Mouse (Mus musculus): ENCODE measurements around the gene Coch. TPM values are rescaled to one million over a fixed set of nuclear protein-coding genes. Genes with fewer than 3 reads are reported as not detected.
"Not testable (repeated sequence)": the region's sequence is repeated elsewhere in the genome, so short reads cannot be mapped to it uniquely, and the experiment has no call there.

The Coch gene
- polyA plus RNA-seq, 1 experiment from 2014 or later, result not detected

DNA sequence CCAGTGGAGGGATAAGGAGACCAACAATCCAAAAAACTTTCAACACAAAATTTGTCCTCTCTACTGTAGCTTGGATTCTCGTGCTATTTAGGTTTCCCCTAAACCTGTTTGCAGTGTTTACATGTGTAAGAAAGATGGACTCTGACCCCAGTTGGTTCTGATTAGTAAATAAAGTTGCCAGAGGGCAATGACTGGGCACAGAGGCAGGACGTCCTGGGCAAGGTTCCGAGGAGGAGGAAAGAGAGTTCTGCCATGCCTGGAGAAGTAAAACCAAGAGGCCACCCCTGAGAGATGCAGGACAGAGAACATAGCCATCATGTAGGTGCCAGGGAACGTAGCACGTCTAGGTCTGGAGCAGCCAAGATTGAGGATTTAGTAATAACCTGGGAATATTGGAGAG lies 19.2 kb downstream of the Coch start:
- Histone ChIP-seq H3K4me3 (ENCODE audit: inconsistent target) (no peak overlapping the region), H3K79me2 (ENCODE audit: inconsistent target) (no peaks in the 10 kb centered on the region), H3K36me3 (ENCODE audit: inconsistent target) (peaks cover 38% of the 10 kb centered on the region), H3K27ac (no peak overlapping the region)
- 92% methylated on average over 5 of the region's 5 CpGs for WGBS (ENCODE audit: missing documents)

DNA sequence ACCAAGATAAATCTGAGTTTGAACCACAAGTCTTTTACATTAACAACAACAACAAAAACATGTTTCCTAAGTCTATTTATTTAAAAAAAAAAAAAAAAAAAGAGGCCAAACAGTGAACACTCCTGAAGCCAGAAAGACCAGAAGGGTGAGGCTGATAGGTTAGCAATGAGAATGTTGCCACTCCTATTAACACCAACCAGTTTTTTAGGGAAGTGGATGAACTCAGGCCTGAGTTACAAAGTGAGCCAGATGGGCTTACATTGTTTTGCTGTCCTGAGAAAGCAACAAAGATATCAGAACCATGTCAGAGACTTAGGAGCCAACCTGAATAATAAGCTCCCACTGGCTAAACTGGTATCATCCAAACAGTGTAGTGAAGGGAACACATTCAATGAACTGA lies 27.4 kb downstream of the Coch start:
- Histone ChIP-seq H3K4me3 (ENCODE audit: inconsistent target) (no peak overlapping the region), H3K36me3 (ENCODE audit: inconsistent target) (peaks cover 47% of the 10 kb centered on the region), H3K27ac (no peak overlapping the region), H3K79me2 (ENCODE audit: inconsistent target) (no peaks in the 10 kb centered on the region)

DNA sequence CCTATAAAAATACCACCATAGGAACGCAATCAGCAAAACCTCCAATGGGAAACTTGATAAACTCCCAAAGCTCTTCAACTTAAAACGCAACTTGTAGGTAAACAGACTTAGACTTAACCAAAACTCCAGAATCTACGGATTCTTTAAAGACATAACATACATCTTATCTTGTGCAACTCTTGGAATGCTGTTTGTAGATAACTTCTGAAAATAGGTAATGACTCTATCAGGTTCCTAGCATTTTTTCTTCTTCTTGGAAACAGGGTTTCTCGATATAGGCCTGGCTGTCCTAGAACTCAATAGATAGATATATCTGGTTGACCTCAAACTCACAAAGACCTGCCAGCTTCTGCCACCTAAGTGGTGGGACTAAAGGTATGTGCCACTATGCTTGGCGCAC lies 28.0 kb downstream of the Coch start:
- WGBS (ENCODE audit: missing documents), result 96% methylated on average over 5 of the region's 5 CpGs
- peaks cover 49% of the 10 kb centered on the region for H3K36me3 ChIP-seq (ENCODE audit: inconsistent target)

DNA sequence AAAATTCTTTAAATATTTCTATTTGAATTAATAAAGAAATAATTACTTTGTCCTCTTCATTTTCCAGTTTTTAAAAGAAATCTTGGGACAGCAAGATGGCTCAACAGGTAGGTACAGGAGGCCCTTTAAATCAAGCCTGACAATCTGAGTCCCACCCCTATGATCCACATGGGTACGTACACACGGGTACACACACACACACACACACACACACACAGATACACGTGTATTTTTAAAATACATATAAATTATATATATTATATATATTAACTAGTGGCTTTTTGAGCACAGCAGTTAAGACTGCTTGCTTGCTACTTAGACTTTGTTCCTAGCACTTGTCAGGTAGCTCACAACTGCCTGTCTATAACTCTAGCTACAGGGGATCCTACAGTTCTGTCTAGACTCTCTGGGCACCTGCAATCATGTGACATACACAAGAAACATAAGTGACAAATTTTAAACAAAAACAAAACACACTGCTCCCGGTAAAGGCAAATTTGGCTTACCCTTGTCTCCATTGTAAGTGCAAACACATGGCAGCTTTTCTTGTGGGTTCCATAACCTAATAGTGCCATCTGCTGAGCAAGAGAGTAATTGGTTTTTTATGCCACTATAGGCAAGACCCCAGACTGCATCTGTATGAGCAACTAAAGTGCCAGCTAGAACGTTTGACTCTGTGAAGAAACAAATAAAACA lies 29.7 kb downstream of the Coch start:
- no peaks in the 10 kb centered on the region for H3K79me2 ChIP-seq (ENCODE audit: inconsistent target)
- no peak overlapping the region for H3K4me3 ChIP-seq (ENCODE audit: inconsistent target)
- 91% methylated on average over 5 of the region's 5 CpGs for WGBS (ENCODE audit: missing documents)
- peaks cover 43% of the 10 kb centered on the region for H3K36me3 ChIP-seq (ENCODE audit: inconsistent target)
- no peak overlapping the region for H3K27ac ChIP-seq

More for the DNA sequence above, 28.0 kb downstream of the Coch start:
- no peaks in the 10 kb centered on the region for H3K79me2 ChIP-seq (ENCODE audit: inconsistent target)
- no peak overlapping the region for H3K27ac ChIP-seq
- no peak overlapping the region for H3K4me3 ChIP-seq (ENCODE audit: inconsistent target)

DNA sequence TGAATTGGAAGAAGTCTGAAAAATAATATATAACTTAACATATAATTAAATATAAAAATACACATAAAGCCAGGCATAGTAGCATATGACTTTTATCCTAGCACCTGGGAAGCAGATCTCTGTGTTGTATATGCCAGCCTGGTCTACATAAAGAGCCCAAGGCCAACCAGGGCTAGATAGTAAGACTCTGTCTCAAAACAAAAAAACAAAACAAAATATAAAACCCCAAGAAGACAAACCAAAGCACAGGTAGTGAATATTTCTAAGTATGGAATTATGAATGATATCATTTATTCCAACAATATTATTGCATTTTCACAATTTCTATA lies 30.2 kb downstream of the Coch start:
- no peak overlapping the region for H3K27ac ChIP-seq
- no peak overlapping the region for H3K4me3 ChIP-seq (ENCODE audit: inconsistent target)
- H3K36me3 ChIP-seq (ENCODE audit: inconsistent target), result peaks cover 43% of the 10 kb centered on the region
- H3K79me2 ChIP-seq (ENCODE audit: inconsistent target), result no peaks in the 10 kb centered on the region

DNA sequence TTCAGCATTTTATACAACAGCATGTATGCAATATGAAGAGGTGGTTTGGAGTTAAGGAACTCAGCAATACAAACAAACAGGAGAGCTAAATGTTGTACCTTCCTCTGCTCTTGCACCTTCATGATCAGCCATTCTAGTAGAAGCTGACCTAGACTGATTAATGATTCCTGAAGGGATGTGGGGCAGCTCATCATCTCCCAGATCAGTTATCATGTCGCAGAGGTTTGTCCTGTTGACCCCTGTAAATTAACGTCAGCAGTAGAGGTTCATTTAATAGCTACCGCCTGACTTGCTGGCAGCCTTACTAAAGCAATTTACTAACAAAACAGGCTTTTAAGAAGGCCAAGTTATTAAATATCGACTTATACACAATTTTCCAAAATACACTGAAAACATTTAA lies 40.3 kb downstream of the Coch start:
- no peaks in the 10 kb centered on the region; the same call in 1 of the 2 replicates for H3K36me3 ChIP-seq (ENCODE audit: inconsistent target)
- H3K79me2 ChIP-seq (ENCODE audit: inconsistent target), result no peaks in the 10 kb centered on the region
- no peak overlapping the region for H3K27ac ChIP-seq
- 90% methylated on average over 4 of the region's 4 CpGs for WGBS (ENCODE audit: missing documents)
- H3K4me3 ChIP-seq (ENCODE audit: inconsistent target), result no peak overlapping the region

DNA sequence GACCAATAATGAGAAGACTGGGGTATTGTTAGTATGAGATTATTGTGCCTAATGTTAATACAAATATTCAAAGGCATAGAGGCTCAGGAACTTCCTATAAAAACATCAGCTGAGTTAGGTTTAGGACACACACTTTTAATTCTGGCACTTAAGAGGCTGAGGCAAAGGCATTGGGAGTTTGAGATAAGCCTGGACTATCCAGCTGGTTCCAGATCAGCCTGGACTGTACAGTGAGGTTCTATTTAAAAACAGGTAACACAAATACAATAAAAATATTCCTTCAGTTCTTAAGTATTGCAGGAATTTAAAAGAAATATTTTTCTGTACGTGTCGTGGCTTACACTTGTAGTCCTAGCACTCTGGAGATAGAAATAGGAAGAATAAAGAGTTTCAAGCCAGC lies 43.1 kb downstream of the Coch start:
- WGBS (ENCODE audit: missing documents), result 100% methylated on average over 2 of the region's 2 CpGs
- Histone ChIP-seq H3K4me3 (ENCODE audit: inconsistent target) (no peak overlapping the region), H3K27ac (no peak overlapping the region), H3K79me2 (ENCODE audit: inconsistent target) (no peaks in the 10 kb centered on the region), H3K36me3 (ENCODE audit: inconsistent target) (no peaks in the 10 kb centered on the region; the same call in 1 of the 2 replicates)

DNA sequence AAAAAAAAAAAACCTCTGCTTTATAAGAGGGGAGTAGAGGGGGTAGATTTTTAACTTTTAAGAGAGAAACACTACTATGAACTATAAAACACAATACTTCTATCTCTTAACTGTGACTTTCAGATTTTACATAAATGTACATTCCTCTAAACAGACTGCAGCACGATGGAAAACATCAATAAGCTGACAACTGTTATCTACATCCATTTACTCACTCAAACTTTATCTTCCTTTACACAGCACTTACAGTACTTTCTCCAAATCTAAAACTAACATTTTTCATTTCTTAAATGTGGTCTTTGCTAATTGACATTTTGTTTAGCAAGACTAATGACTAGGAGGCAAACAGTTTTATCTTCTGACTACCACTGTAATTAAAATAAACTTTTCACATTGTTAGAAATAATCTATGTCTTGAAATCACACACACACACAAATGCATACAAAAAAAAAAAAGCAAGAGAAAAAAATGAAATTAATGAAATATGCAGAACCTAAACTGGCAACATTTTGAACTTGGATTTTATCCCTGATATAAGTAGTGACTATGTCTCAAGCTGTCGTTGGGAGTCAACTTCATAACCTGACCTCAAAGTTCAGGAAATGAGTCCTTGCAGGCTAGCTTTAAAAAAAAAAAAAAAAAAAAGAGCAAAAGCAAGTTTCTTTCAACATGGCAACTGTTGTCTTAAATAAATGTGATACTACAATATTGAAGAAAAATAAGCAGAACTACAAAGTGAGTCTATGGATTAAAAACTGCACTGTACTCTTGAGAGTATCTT lies 43.7 kb downstream of the Coch start:
- H3K27ac ChIP-seq, result no peak overlapping the region
- WGBS (ENCODE audit: missing documents), result 54% methylated on average over 2 of the region's 2 CpGs
- H3K4me3 ChIP-seq (ENCODE audit: inconsistent target), result no peak overlapping the region
- H3K36me3 ChIP-seq (ENCODE audit: inconsistent target), result no peaks in the 10 kb centered on the region; the same call in 1 of the 2 replicates
- no peaks in the 10 kb centered on the region for H3K79me2 ChIP-seq (ENCODE audit: inconsistent target)

DNA sequence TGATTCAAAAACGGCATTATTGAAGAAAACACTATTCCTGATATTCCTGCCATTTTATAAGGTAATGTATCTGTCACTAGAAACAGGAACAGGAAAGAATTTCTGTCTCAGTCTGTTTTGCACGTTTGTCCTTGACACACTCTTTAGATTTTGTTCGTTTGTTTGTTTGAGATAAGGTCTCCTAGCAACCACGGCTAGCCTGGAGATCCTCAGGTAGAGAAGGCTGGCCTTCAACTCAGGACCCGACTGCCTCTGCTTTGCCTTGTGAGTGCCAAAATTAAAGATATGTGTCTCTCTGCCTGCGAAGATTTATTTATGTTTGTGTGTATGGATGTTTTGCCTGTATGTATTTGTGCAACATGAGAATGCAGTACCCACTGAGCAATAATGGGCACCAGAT lies 48.7 kb downstream of the Coch start:
- H3K79me2 ChIP-seq (ENCODE audit: inconsistent target), result no peaks in the 10 kb centered on the region
- H3K36me3 ChIP-seq (ENCODE audit: inconsistent target), result 0 out of 2 replicates have a peak, but pooled peaks cover 4% of the 10 kb centered on the region
- 49% methylated on average over 5 of the region's 6 CpGs for WGBS (ENCODE audit: missing documents)
- no peak overlapping the region for H3K4me3 ChIP-seq (ENCODE audit: inconsistent target)
- H3K27ac ChIP-seq, result no peak overlapping the region

DNA sequence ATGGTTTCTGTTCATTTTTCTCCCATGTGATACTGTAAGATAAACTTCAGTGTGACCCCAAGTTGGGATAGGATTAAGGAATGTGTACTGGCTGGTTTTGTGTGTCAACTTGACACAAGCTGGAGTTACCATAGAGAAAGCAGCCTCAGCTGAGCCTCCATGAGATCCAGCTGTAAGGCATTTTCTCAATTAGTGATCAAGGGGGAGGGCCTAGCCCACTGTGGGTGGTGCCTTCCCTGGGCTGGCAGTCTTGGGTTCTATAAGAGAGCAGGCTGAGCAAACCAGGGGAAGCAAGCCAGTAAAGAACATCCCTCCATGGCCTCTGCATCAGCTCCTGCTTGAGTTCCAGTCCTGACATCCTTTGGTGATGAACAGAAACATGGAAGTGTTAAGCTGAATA lies 56.3 kb downstream of the Coch start:
- H3K4me3 ChIP-seq (ENCODE audit: inconsistent target); H3K79me2 ChIP-seq (ENCODE audit: inconsistent target): not testable (repeated sequence)
- H3K36me3 ChIP-seq (ENCODE audit: inconsistent target), result peaks cover 29% of the 10 kb centered on the region

More for the DNA sequence above, 56.3 kb downstream of the Coch start:
- not testable (repeated sequence) for H3K27ac ChIP-seq

Other genes with a start within 250 kb of the Coch start
- gene G2e3, start 245.3 kb upstream of the Coch start, polyA plus RNA-seq (2018), result 3.0 to 4.1 TPM (median 3.9 TPM) in 3 replicates
- 43.6 to 53.1 TPM (median 46.5 TPM) in 3 replicates for gene Scfd1, start 215.8 kb upstream of the Coch start, polyA plus RNA-seq (2018)
- 12.6 to 33.2 TPM (median 21.4 TPM) in 3 replicates for gene Ap4s1, start 97.7 kb downstream of the Coch start, polyA plus RNA-seq (2018)
- gene Strn3, start 98.6 kb downstream of the Coch start, polyA plus RNA-seq (2018), result 22.5 to 26.5 TPM (median 23.1 TPM) in 3 replicates
- 30.4 to 33.6 TPM (median 31.3 TPM) in 3 replicates for gene Hectd1, start 236.2 kb downstream of the Coch start, polyA plus RNA-seq (2018)